Mouse (Mus musculus) C2C12 (cell line): Measurements from ENCODE around the gene Ttc7.

Experiments used
- CTCF ChIP-seq: IDR thresholded peaks from one replicate; pipeline ENCODE4 v1.5.1; 2011; ENCODE audit not compliant: control insufficient read depth, insufficient read depth, insufficient read length
- FOSL1 ChIP-seq: IDR thresholded peaks from one replicate; pipeline ENCODE4 v1.8.0; 2011; ENCODE audit warnings: mild to moderate bottlenecking, low read length; ENCODE audit not compliant: poor library complexity, insufficient read depth, severe bottlenecking
- MAX ChIP-seq: IDR thresholded peaks from one replicate; pipeline ENCODE4 v1.6.1; 2011; ENCODE audit warnings: mild to moderate bottlenecking, control low read depth

GRCm38 (mm10) chr17:87283055-87283754 is 519 bp downstream of the Ttc7 start:
- TF ChIP-seq CTCF (no peak), FOSL1 (no peak), MAX (no peak)
